Mouse (Mus musculus) limb, embryonic 14.5 days (tissue): ENCODE measurements at regions not wholly inside any gene's neighbourhood (a gene's known extent, or its start where the extent isn't known, plus 50 kb on each side); places are given as distances from the start of the nearest gene placed in this dataset.

Experiments used
- ATAC-seq: fragments of 200-750 bp; cut with Nextera tagmentation; 2 replicates; pipeline ENCODE4 v1.8.0; 2017; ENCODE audit warnings: low read depth, moderate number of reproducible peaks, moderate TSS enrichment; ENCODE audit not compliant: low FRiP score
- DNase-seq: peaks from one replicate; pipeline ENCODE4 v3.0.0-alpha.2; 2015; ENCODE audit warnings: low spot score
- H3K27ac ChIP-seq: fragments of 300-500 bp; sonication (generic); replicated peaks from 2 replicates; pipeline ENCODE4 v1.5.1; 2014; ENCODE audit warnings: low read depth, mild to moderate bottlenecking, low read length, moderate library complexity, mixed read lengths
- H3K27me3 ChIP-seq: fragments of 300-500 bp; sonication (generic); 2 replicates; pipeline ENCODE4 v1.6.1; 2014; ENCODE audit warnings: low read length, mixed read lengths; ENCODE audit not compliant: control insufficient read depth, insufficient read depth
- H3K36me3 ChIP-seq: fragments of 300-500 bp; sonication (generic); 2 replicates; pipeline ENCODE4 v1.6.1; 2014; ENCODE audit warnings: mild to moderate bottlenecking, low read length, moderate library complexity, mixed read lengths; ENCODE audit not compliant: control insufficient read depth, insufficient read depth
- H3K4me1 ChIP-seq: fragments of 300-500 bp; sonication (generic); 2 replicates; pipeline ENCODE4 v1.6.1; 2014; ENCODE audit warnings: antibody characterized with exemption, low read length, mixed read lengths; ENCODE audit not compliant: control insufficient read depth, insufficient read depth
- H3K4me2 ChIP-seq: fragments of 300-500 bp; sonication (generic); replicated peaks from 2 replicates; pipeline ENCODE4 v1.6.1; 2014; ENCODE audit warnings: low read depth, mild to moderate bottlenecking, low read length, moderate library complexity; ENCODE audit not compliant: severe bottlenecking
- H3K4me3 ChIP-seq: fragments of 300-500 bp; sonication (generic); replicated peaks from 2 replicates; pipeline ENCODE4 v1.5.1; 2014; ENCODE audit warnings: low read length
- H3K9ac ChIP-seq: fragments of 300-500 bp; sonication (generic); 2 replicates; pipeline ENCODE4 v1.6.1; 2014; ENCODE audit warnings: mild to moderate bottlenecking, low read depth, low read length, moderate library complexity; ENCODE audit not compliant: severe bottlenecking
- H3K9me3 ChIP-seq: fragments of 300-500 bp; sonication (generic); 2 replicates; pipeline ENCODE4 v1.6.1; 2016; ENCODE audit warnings: low read length; ENCODE audit not compliant: control insufficient read depth
- POLR2A ChIP-seq: fragments of 200-500 bp; IDR thresholded peaks from 2 replicates; pipeline ENCODE4 v1.8.0; 2012; ENCODE audit warnings: inconsistent platforms, mild to moderate bottlenecking, moderate library complexity, borderline replicate concordance; ENCODE audit not compliant: insufficient read depth, insufficient read length; ENCODE audit errors: extremely low read depth
- WGBS: fragments of 180-500 bp; shearing (Covaris S2); extraction: QIAGEN DNeasy Blood & Tissue Kit; methylation state at CpG from one replicate; pipeline ENCODE4 v1.1.7; 2014; 5-methylcytosine and 5-hydroxymethylcytosine counted together

DNA sequence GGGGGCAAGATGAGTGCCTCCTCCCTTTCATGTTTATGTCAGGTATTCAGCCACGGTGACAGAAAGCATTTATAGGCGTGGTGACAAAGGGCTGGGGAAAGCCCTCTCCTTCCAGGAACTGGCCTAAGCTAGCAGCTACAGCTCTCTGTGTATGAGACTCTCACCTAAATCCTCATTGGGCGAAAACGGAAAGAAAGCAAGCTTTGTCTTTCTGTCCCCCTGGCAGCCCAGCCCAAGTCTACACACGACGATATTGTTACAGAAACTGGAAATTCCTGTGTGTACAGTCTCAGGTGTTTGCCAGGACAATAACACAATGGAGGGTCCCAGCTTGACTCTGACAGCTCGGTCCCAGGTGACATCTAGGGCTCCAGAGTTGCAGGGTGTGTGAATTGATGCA is 60.0 kb downstream of the Dact2 start:
- Histone ChIP-seq H3K9ac (no peak overlapping the region), H3K4me2 (no peak overlapping the region), H3K4me1 (no peaks in the 10 kb centered on the region), H3K27me3 (no peaks in the 10 kb centered on the region), H3K4me3 (no peak overlapping the region), H3K9me3 (no peaks in the 10 kb centered on the region), H3K27ac (no peak overlapping the region), H3K36me3 (no peaks in the 10 kb centered on the region)
- DNase-seq (no peak), ATAC-seq (no peak)
- TF ChIP-seq POLR2A: no peak
- 50% methylated on average over 7 of the region's 7 CpGs for WGBS

DNA sequence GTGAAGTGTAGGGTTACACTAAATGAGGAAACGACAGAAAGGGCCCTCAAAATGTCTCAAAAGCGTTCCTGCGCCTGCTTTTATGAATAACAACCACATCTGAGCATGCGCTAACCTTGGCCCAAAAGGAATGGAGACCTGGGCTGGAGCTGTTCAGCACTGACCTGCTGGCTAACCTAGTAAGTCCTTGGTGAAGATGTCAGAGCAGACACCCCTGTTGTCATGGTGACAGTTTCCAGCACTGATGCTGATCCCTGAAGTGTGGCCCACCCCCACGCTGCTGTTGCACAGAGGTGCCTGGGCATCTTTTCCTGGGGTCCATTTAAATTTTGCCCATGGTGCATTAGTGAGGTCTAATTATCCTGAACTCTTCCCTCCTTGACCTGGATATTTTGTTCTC is 62.4 kb downstream of the Dact2 start:
- Histone ChIP-seq H3K4me2 (no peak overlapping the region), H3K36me3 (no peaks in the 10 kb centered on the region), H3K9ac (no peak overlapping the region), H3K27me3 (no peaks in the 10 kb centered on the region), H3K4me1 (no peaks in the 10 kb centered on the region), H3K4me3 (no peak overlapping the region), H3K27ac (no peak overlapping the region), H3K9me3 (no peaks in the 10 kb centered on the region)
- 73% methylated on average over 5 of the region's 5 CpGs for WGBS
- TF ChIP-seq POLR2A: no peak
- DNase-seq (no peak), ATAC-seq (no peak)

DNA sequence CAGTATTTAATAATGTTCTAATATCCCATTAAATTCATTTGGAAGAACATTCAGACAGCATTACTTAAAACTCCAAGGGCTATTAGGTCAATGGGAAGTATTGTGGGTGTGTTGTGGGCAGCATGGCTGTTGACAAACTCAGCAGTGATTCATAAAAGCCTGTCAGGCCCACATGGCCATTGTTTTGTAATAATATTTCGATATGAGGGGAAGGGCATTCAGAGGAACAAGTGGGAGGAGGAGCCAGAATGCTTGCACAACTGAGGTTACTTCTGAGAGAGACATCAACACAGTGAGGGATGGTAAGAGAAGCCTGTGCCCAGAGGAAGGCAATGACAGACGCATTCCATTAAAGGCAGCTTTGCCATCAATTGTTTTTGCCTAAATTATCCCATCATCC is 63.8 kb downstream of the Dact2 start:
- no peak overlapping the region for H3K4me3 ChIP-seq
- H3K36me3 ChIP-seq: no peaks in the 10 kb centered on the region
- H3K27ac ChIP-seq: no peak overlapping the region
- DNase-seq: no peak
- no peak for ATAC-seq
- no peaks in the 10 kb centered on the region for H3K4me1 ChIP-seq
- H3K4me2 ChIP-seq: no peak overlapping the region
- H3K9ac ChIP-seq: no peak overlapping the region
- no peaks in the 10 kb centered on the region for H3K9me3 ChIP-seq
- no peaks in the 10 kb centered on the region for H3K27me3 ChIP-seq
- 75% methylated on average over 2 of the region's 2 CpGs for WGBS
- TF ChIP-seq POLR2A: no peak

DNA sequence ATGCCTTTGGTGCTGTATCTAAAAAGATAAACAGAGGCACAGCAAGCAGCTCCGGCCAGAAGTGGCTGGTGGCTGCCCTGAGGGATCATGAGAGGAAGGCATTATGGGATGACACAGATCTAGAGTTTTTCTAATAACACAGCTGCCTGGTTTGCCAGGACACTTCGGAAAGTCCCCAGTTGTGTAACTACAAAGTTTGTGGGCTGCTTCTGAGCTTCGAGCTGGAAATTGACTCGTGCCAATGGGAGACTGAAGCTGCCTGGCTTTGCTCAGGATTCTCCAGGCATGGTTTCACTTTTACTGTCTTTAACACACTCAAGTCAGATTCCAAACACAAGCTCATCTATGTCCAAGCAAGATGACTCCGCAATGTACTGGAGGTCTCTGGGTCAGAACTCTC is 65.2 kb downstream of the Dact2 start:
- WGBS: 79% methylated on average over 5 of the region's 5 CpGs

DNA sequence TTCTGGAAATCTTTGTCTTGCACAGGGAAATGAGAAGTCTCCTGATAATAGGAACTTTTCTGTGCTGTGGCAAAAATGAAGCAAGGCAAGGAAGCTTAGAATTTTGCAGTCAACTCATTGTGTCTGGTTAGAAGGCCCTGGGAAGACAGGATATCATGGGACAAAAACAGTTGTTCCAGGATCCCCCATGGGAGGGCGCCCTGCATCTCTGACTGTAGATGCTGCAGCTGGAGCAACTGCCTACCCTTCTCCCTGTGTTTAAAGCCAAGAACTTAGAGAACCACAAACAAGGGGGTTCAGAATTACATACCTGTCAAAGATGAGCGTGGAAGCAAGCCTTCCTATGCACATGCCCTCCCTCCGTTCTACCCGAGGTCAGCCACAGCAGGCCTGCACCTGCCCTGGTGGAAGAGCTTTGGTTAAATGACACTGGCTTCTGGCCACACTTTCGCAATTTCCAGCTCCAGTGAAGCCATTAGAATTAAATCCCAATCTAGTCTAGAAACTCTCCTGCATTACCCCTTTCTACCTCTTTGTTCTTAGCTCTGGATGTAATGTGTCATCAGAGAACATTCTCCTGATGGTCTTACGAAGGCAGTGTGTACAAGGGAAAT is 67.3 kb downstream of the Dact2 start:
- Histone ChIP-seq H3K36me3 (no peaks in the 10 kb centered on the region), H3K4me3 (no peak overlapping the region), H3K9me3 (no peaks in the 10 kb centered on the region), H3K4me1 (no peaks in the 10 kb centered on the region), H3K9ac (no peak overlapping the region), H3K27ac (no peak overlapping the region), H3K4me2 (no peak overlapping the region), H3K27me3 (no peaks in the 10 kb centered on the region)
- DNase-seq (no peak), ATAC-seq (no peak)
- TF ChIP-seq POLR2A: no peak
- WGBS: 66% methylated on average over 6 of the region's 6 CpGs

More for the DNA sequence above, 65.2 kb downstream of the Dact2 start:
- H3K4me3 ChIP-seq: no peak overlapping the region
- ATAC-seq (no peak), DNase-seq (no peak)
- no peaks in the 10 kb centered on the region for H3K4me1 ChIP-seq
- no peak for TF ChIP-seq POLR2A
- no peaks in the 10 kb centered on the region for H3K9me3 ChIP-seq
- no peaks in the 10 kb centered on the region for H3K27me3 ChIP-seq
- no peaks in the 10 kb centered on the region for H3K36me3 ChIP-seq
- no peak overlapping the region for H3K27ac ChIP-seq
- H3K4me2 ChIP-seq: no peak overlapping the region
- H3K9ac ChIP-seq: no peak overlapping the region

DNA sequence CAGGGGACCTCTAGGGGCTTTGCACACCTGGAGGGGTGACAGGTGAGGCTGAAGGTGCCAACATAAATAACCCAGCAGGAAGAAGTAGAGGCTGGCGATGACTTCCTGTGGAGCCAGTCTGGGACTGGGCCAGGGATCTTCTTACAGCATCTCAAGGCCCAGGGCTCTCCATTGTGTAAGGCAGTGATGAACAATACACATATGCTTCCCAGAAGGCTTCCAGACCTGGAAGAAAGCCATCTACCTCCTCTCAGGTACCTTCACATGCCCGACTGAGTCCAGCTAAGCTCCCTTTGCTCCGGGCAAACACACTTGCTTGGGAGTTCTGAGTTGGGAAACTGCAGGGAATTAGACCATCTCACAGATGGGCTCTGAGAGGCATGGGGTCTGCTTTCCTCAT is 69.5 kb downstream of the Dact2 start:
- Histone ChIP-seq H3K27me3 (no peaks in the 10 kb centered on the region), H3K4me3 (no peak overlapping the region), H3K9me3 (no peaks in the 10 kb centered on the region), H3K4me2 (no peak overlapping the region), H3K27ac (no peak overlapping the region), H3K4me1 (no peaks in the 10 kb centered on the region), H3K36me3 (no peaks in the 10 kb centered on the region), H3K9ac (no peak overlapping the region)
- ATAC-seq (no peak), DNase-seq (no peak)
- TF ChIP-seq POLR2A: no peak
- 75% methylated on average over 3 of the region's 3 CpGs for WGBS
